Mouse (Mus musculus) cerebellum, adult (tissue): ENCODE measurements at regions not wholly inside any gene's neighbourhood (a gene's known extent, or its start where the extent isn't known, plus 50 kb on each side); places are given as distances from the start of the nearest gene placed in this dataset.

Source experiments
- ATAC-seq: cut with Nextera tagmentation; 2 replicates; pipeline ENCODE4 v1.9.2; 2017; ENCODE audit warnings: mild to moderate bottlenecking, moderate library complexity, mixed read lengths; ENCODE audit not compliant: insufficient number of reproducible peaks, low FRiP score, low TSS enrichment

GRCm38 (mm10) chr3:102574320-102574719 lies 104.6 kb downstream of the Ngf start:
- no peak for ATAC-seq

DNA sequence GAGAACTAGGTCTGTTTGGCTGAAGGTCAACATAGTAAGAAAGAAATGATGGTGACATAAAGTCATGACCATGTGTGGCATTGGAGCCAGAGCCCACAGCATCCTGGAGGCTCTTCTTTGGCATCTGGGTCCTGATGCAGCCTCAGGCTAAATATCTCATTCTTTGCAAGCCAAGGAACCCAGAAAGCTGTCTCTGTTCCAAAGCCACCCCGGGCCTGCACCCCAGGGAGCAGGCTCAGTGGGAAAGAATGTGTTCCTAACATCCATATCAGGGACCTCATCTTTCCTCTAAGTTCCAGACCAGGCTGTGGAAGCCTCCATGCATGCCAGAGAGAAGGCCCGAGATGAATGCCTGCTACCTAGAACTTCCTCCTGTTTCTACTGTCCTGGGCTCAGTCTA lies 107.2 kb downstream of the Ngf start:
- ATAC-seq: no peak

DNA sequence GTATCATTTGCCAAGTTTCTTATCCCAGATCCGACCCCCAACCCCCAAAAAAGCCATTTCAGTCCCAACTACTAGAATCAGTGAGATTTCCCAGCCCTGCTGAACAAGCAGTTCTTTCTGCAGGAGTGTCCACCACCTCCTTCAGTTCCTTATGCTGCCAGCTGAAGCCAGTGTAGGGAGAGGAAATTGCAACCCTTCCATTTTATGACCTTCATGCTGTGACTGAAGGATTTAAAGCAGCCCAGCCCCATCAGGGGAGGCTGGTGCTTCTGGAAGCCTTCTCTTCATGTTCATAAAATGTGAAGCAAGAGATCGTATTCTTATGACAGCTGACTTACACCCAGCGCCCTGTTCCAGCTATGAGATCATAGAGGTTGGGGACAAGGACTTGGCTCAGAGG lies 112.1 kb downstream of the Ngf start:
- ATAC-seq: no peak

- ATAC-seq: no peak
Measured at GRCm38 (mm10) chr3:102585136-102585535, 115.4 kb downstream of the Ngf start.

DNA sequence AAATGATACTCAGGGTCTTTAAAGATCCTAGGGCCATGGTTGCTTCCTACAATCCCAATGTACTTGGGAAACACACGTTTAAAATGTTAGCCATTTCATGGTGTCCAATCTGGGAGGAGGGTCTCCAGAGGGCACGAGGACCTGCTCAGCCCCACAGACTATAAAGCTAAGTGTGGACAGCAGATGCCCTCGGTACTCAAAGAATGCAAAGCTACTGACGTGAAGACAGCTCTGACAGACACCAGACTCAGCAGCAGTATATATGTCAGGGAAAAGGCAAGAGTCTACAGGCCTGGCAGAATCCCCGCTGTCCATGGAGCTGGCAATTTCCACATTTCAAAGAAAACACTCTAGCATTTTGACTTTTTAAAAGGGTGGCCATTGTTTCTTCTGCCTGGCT lies 116.5 kb downstream of the Ngf start:
- no peak for ATAC-seq

DNA sequence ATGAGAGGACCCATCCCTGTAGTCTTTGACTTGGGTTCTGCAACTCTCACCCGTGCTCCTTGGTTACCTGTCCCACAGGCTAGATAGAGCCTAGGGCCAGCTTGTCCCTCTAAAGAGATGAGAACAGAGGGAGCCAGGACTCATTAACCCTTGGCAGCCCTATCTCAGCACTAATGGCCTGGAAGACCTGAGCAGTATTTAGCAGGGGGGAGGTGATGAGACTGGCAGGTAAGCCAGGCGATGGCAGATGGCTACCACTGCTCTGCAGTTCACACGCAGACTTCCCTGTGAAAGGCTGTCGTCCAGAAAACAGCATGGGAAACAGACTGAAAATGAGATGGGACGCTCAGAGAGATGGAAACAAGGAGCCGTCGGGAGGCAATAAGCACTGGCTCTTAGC lies 122.3 kb downstream of the Ngf start:
- peak; percentile 26; the same call in 1 of the 2 replicates for ATAC-seq

DNA sequence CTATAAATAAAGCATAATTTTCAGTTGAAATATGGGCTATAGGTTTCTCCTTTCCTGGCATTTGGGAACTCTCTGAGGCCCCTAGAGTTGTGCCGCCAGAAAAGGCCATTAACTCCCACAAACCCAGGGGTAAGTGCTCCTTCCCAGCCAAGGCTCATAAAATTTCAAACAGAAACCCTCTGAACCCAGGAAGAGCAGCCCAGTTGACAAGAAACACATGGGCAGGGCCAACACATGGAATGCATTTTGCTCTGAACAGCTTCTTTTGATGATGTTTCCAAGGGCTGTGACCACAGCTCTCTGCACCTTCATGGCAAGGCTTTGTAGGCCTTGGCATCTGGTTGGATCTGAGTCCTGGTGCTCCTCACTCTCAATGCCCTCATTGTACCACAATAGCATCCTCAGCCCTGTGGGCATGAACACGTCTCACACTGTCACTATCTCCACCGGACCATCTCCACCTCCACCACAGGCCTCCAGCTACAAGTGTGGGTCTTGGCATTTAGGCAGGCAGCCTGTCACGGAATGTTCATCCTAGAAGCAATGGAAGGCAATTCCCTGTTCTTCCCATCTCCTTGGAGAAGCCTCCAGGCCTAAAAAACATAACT lies 127.3 kb downstream of the Ngf start:
- ATAC-seq: no peak

DNA sequence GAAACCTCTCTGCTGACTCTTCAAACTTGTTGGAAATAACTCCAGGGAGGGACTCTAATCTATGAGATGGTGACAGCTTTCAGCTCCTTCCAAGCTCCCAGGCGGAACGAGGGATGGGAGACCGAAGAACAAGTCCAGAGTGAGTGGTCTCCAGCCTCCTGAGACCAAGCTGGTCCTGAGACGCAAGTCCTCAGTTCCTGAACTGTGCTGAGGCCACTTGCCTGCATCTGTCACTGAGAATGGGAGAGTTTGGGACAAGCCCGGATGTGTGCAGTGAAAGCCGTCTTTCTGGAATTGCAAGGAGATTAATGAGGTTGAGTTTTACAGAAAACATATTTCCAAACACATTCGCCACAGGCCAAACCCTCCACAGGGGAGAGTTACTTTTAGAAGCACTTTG lies 129.3 kb downstream of the Ngf start:
- no peak for ATAC-seq

GRCm38 (mm10) chr3:102602766-102603165 lies 131.6 kb upstream of the Tspan2 start:
- no peak for ATAC-seq

- ATAC-seq: no peak
Measured at GRCm38 (mm10) chr3:102605284-102605683, 129.0 kb upstream of the Tspan2 start.

DNA sequence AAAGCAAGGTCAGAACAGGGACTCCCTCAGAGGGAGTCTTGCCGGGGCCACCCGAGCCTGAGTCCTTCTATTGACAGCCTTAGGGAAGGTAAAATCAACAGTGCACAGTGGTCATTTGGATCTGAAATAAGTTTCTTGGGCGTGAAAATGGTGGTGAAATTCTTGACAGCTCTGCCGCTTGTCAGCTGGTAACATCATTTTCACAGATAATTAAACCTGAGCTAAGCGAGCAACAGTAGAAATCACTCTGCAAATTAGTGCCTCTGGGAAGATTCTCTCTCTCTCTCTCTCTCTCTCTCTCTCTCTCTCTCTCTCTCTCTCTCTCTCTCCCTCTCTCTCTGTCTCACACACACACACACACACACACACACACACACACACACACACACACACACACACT lies 123.4 kb upstream of the Tspan2 start:
- no peak for ATAC-seq

DNA sequence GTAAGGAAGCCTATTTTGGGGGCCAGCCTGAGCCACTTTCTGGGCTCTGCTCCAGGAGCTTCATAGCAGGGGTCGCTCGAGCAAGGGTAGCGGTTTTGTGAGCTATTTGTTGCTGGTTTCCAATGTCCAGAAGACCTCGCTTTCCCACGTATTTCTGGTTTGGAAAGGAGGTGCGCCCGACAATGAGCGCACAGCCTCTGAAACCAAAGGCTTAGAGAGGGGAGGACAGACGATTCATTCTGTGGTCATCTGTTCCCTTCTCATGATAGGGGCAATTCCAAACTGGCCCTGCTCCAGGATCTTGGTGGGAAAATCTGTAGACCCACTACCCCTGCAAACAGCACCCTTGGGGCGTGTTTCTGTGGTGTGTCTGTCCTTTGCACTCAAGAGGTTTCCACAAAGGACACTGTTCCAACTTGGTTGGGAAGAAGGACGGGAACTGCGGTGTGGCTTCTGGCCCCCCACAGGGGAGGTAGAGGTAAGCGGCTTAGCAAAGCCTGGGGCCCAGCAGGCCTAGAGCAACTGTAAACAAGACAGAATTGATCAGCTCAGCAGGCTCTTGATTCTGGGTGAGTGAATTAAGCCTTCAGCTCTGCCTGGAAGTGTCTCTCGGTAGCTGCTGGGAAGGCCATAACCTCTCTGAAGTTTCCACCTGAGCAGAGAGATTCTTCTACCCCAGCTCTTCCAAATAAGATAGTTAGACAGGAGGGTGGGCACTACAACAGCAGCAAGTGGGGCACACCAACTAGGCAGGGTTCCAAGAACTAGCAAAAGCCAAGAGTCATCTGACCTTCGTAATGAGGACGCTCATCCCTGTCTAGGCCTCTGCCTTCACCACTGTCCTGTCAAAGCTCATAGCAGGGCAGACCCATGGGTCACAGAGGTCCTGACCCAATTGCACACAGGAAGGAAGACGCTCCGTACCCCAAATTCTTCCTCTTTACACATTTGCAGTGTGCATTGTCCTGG lies 122.6 kb upstream of the Tspan2 start:
- ATAC-seq: no peak

DNA sequence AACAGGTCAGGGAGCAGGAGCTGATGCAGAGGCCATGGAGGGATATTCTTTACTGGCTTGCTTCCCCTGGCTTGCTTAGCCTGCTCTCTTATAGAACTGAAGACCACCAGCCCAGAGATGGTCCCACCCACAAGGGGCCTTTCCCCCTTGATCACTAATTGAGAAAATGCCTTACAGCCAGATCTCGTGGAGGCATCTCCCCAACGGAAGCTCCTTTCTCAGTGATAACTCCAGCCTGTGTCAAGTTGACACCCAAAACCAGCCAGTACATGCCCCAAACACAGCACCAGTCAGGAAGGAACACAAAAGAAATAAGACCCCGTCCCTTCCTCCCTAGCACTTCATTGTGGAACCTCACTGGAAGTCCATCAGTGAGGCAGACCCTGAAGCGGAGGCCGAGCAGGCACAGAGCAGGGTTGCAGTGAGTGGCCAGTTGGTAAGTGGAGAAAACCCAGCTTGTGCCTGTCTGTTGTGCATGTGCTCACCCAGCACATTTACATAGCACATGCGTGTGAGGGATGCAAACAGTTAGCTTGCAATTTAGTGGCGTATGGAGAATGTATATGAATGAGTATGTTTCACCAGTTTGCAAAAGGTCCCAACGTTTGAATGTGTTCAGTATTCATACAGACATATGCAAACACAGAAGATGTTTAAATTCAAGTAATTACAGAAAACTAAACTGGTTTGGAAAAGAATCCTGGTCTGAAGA lies 114.5 kb upstream of the Tspan2 start:
- no peak for ATAC-seq

GRCm38 (mm10) chr3:102636076-102636475 lies 98.3 kb upstream of the Tspan2 start:
- ATAC-seq: no peak

DNA sequence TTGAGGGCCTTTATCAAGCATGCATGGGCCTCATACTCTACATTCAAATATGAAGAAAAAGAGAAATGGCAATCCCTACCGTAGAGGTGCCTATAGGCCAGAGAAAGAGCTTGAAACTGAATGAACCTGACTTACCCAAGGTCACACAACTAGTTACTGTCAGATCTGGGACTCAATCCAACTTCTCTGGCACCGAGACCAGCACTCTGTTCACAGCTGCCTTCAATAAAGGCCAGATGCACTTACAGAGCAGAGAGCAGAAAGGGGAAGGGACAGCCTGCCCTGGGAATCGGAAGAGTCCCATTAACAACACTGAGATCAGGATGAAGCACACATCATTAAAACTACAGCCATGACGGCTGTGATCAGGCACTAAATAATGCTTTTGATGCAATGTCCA lies 97.7 kb upstream of the Tspan2 start:
- no peak for ATAC-seq

- no peak for ATAC-seq
Measured at GRCm38 (mm10) chr3:102644276-102644940, 89.9 kb upstream of the Tspan2 start.

DNA sequence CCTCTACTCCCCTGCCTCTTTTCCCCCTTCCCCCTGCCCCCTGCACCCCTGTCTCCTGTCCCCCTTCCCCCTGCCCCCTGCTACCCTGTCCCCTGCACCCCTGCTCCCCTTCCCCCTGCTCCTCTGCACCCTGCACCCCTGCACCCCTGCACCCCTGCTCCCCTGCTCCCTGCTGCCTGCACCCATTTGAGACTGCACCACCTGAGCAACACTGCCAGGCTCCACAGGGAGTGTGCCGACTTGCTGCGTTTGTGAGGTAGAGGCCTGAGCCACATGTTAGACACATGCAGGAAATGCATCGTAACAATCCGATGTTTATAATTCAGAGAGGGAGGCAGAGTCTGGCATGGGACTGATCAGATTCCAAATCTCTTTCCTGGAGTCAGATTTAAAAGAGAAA lies 85.9 kb upstream of the Tspan2 start:
- ATAC-seq: no peak

DNA sequence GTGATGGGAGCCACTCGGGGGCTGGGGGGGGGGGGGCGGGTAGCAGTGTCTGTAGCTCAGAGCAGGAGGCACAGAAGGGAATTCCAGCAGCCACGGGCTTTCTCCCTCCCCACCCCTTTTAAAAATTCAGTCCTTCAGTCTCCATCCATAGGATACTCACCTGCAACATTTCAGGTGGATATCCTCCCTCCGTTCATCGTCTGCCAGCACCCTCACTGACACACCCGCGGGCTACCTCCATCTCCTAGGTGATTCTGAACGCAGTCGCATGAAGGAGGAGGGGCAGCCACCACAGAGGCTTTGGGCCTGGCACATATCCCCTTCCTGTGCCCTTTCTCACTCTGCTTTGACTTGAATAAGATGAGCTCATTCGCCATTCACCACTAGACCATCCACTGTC lies 79.4 kb upstream of the Tspan2 start:
- no peak for ATAC-seq

DNA sequence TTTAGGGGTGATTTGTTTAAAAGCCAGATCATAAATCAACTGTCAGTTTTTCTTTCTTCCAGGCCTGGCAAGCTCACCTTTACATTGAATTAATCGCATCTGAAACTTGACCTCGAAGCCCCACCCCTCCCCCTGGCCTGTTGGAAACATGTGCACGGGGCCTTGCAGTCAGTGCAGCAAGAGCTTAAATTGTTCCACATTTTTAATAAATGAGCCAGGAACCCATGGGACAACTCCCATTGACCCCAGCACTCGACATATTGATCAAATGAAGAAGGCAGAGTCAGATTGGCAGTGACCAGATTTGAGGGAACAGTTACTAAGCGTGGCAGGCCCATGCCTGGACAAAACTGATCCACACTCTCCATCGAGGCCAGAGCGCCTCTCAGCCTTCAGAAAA lies 77.2 kb upstream of the Tspan2 start:
- ATAC-seq: no peak

DNA sequence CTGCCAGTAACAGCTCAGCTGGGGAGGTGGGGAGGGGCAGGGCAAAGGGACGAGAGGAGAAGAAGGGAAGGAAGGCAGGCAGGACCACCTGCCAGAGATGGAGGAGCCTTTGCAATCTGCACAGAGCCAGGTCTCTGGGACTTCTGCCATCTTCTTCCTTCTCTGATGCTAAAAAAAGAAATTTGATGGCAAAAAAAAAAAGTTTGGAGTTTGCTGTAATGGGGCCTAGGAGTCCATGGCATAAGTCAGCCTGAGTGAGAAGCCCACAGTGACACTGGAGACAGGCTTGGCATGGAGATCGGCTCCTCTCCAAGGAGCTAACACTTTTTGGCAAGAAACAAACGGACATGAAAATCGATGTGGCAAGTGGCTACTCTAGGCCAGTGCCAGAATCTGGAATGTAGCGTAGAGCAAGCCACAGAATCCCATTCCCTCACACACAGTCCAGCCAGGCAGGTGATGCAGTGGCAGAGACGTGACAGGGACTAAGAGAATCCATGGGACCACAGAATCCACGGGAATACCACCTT lies 76.7 kb upstream of the Tspan2 start:
- no peak for ATAC-seq
